Mouse (Mus musculus) layer of hippocampus, adult 18-20 months (tissue): ENCODE measurements around the gene Trim13. TPM values are rescaled to one million over a fixed set of nuclear protein-coding genes. Genes with fewer than 3 reads are reported as not detected.

Source experiments
- DNase-seq, 2 experiments: peaks; one replicate each; pipeline ENCODE4 v3.0.0; 2022; ENCODE audit warnings: low spot score in 2 of 2
- microRNA-seq, 2 experiments: library from miRNA; unstranded; fragments of <30 nt; microRNA quantifications; one replicate each; pipeline ENCODE4 v1.2.0; 2021
- total RNA-seq, 2 experiments: library from RNA; stranded (reverse); gene quantifications; 2 replicates each; pipeline ENCODE4 v1.2.3; 2021

The Trim13 gene
- total RNA-seq, 2 experiments from 2014 or later: 12.1 to 12.5 TPM

DNA sequence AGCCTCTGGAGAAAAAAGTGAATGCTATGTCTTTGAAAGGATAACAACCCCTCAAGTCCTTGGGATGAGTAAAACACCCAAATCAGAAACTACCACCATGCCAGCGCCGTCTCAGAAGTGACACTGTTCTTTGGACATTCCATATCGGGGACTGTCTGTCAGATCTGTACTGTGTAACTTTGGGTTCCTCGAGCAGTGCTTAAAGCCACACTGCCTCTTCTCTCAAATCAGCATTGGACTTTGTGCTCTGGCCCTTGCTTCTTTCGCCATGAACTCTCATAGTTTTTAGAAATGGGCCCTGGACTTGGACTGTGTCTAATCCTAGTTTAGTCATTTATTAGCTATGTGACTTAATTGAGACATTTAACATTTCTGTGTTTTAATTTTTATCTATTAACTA is 13.7 kb downstream of the Trim13 start:
- no peak for DNase-seq

DNA sequence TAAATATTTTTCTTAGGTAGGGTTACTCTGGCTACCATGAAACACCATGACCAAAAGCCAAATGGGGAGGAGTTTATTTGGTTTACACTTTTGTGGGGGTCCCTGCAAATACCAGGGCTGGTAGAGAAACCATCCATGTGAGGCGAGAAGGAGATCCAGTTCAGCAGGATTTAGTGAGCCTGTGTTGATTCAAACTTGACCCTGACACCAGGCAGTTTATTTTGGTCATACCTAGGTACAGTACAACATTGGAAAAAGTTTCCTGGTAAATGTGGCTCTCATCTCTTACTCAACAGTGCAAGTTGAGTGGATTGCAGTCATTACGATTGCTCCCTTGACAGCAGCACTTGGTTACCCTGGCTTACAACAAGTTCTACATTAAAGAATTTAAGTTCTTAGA is 15.3 kb downstream of the Trim13 start:
- no peak for DNase-seq

DNA sequence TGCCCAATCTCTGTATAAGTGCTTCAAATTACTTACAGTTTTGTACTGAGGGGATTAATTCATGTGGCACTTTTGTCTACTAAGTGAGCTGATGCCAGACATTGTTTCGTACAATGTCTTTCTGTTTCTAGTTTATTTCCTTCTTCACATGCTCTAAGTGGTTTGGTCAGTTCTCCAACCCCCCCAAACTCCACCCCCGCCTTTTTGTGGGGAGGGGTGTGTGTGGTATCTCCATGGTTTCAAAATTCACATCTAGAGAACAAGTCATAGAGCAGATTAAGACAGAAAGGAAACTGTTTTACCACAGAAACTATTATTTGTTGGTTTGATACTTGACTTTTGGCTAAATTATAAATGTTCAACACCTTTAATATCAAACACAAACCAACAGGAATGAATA is 22.3 kb downstream of the Trim13 start:
- no peak for DNase-seq

DNA sequence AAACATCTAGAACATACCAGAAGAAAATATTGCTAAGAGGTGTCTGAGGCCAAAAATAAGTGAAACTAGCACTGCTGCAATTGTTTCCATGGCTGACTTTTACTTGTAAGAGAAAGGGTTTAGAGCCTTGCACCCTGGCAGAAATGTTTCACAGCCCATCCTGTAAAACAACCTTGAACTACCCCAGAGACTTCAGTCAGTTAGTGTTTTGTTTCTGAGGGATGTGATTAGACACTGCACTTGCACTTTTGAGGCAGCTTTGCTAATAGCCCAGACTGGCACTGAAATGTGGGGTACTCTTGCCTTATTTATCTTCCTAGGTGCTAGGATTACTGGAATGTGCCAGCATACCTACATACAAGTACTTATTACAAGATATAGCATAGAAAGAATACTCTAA is 37.9 kb downstream of the Trim13 start:
- no peak for DNase-seq

DNA sequence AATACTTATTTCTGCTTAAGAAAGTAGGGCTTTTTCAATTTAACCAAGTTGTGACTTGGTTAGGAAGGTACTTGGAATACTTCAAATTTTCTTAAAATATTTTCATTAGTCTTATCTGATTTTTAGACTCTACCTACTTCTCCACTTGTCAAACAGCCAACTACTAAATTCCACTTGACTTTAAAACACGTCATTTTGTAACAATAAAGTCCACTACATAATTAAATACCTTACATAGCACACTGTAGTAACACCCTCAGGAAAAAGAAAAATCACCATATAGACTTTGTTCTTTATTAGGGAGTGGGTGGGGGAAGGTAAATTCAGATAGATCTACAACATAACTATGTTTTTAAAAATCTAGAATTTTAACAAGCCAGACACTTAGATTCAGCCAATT is 44.6 kb downstream of the Trim13 start:
- no peak for DNase-seq

DNA sequence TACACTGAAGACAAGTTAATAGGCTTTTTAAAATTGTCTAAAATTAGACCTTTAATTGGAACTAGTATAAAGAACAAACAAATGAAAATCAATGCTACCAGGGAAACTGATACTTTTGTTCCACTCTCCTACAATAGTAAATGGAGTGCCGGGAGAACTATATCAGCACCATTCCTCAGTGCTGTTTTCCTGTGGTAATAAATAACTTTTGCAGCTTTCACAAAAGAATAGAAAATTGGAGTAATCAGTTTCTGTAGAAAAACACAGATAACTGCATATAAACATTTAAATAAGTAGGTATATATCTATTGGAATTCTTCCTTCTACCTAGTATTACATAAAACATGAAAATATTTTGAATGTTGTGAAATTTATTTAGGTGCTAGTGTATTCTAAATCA is 47.5 kb downstream of the Trim13 start:
- no peak for DNase-seq

DNA sequence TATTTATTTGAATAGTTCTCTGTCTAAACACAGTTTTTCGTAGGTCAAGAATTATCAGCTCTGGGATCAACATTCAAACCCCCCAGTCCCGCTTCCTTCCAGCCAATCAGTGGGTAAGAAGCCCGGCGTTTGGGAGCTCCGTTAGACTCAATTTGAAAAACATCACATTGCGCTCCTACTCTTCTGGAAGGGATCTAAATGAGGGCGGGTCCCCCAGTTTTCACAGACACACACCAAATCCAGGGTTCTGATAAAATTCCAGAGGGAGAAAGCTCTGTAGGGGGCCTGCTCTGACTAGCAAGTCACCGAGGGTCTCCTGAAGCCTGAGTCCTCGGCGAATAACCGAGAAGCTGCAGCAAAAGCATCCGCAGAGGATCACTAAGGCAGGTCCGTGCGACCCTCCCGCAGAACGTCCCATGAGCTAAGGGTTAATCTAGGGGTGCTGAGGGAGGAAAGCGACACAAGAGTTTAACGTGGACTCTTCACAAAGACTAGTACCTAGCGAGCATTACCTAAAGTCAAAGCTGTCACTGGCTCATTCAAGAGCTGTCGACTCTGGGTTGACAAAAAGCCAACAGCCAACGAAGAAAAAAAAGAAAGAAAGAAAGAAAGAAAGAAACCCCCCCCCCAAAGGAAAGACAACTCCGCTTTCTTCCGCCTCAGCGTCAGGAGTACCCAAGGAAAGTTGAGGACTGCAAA is 49.3 kb downstream of the Trim13 start:
- peak; percentile 4 to 45 for DNase-seq

DNA sequence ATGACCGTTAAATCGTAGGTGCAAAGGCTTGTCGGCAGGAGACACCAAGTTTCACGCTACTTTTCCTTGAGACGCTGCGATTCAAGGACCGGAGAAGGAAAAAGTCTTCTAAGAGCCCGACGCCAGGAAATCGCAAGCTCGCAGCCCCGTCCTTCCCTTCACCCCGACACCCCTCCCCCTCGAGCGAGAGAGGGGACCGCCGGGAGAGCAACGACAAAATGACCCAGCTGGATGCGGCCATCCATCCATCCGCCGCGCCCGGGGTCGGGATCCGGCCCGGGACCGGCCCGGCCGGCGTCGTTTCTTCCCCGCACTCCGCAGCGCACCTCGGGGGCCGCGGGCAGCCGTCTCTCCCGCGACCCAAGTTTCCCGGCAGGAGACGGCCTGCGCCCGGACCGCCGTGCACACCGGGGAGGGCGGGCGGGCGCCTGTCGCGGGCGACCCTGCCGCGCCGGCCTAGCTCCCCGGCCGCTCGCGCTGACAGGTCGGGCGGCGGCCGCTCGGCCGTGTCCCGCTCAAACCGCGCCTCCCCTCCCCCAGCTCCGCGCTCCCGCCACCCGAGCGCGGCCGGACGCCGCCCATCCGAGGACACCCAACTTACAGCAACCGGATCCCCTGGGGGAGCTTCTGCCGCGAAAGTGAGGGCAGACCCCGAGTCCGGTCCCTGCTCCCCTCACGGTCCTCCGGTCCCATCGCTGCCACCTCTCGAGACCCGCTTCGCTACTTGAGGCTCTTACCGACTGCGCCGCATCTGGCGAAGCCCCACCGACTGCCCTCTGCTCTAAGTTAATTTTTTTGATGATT is 50.0 kb downstream of the Trim13 start:
- DNase-seq: peak in 1 of 2 experiments; percentile 13

DNA sequence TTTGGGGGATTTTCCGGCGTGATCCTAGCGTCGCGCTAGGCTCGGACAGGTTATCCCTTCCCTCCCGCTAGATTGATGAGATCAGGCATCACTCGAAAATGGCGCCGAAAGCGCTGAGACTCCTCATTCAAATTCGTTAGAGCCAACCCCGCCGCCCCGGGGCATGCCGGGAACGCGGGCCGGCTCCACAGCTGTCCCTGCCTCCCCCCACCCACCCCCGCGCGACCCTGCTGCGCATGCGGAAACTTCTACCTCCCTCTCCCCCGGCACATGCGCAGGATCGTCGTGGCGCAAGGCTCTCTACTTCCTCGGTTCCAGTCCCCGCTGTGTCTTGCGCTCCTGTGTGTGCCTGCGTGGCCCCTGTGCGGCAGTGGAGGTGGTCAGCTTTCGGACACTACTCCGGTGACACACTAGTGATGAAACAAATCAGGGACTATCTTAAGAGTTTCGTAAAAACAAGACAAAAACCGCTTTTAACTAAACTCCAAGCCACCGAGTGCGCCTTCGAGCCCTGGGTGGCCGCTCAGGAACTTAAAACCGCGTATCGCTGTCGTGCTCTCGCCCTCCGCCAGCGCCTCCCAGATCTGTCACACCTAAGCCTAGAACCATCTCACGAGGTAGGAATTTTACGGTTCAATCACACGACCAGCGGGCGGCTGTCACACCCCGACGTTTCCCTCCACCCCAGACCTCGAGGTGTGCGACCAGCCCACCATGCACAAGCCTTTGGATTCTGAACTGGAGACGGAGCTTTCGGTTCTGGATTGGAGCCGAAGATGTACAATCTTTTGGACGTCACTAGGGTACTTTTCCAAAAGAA is 50.8 kb downstream of the Trim13 start:
- peak; percentile 88 to 97 for DNase-seq

DNA sequence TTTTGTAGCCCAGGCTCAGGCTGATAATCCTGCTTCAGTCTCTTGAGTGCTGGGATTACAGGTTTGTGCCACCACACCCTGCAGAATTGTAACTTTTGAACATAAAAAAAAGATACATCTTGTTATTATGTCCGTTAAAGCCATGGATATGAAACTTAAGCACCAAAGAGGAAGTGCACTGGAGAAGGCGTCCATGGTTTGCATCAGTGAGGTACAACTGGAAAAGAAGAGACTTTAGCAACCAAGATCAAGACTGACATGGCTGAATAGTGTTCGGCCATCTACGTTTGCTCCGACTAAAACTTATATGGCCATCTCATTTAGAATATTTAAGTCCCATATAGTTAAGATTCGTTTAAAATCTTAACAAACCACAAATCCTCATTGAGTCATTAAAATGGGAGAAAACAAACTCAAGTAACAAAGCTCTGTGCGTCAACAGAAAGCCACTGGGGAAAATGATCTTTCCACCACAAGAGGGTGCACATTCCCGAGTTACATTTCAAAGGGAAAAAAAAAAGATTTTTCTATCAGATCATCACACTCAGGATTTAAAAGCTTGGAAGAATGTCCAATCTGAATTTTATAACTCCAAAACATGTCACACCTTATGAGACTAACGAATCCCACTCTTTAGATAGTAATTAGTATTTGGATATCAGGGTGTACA is 52.4 kb downstream of the Trim13 start:
- DNase-seq: peak; percentile 9 to 76

Small RNA genes lying within 50 kb of the gene (microRNA-seq; reads per million reads assigned to microRNA genes)
- 1,436 to 1,471 reads per million in 2 experiments for gene Mir15a
- gene Mir16-1: 246 to 251 reads per million in 2 experiments

Other genes starting within 250 kb of the Trim13 start
- 1 to 10 TPM; 4.8 to 5.1 TPM for gene Ebpl, start 237.8 kb upstream of the Trim13 start, total RNA-seq
- gene Kpna3, start 158.4 kb upstream of the Trim13 start, total RNA-seq: 10 to 100 TPM; 70.2 to 71.2 TPM
- 10 to 100 TPM; 47.9 to 49.6 TPM for gene Spryd7, start 41.4 kb upstream of the Trim13 start, total RNA-seq
- gene Kcnrg, start 9.2 kb downstream of the Trim13 start, total RNA-seq: under 1 TPM; 0.97 to 0.99 TPM